ENCODE assay signal across 9 mouse cellular contexts in the genomic region with DNA sequence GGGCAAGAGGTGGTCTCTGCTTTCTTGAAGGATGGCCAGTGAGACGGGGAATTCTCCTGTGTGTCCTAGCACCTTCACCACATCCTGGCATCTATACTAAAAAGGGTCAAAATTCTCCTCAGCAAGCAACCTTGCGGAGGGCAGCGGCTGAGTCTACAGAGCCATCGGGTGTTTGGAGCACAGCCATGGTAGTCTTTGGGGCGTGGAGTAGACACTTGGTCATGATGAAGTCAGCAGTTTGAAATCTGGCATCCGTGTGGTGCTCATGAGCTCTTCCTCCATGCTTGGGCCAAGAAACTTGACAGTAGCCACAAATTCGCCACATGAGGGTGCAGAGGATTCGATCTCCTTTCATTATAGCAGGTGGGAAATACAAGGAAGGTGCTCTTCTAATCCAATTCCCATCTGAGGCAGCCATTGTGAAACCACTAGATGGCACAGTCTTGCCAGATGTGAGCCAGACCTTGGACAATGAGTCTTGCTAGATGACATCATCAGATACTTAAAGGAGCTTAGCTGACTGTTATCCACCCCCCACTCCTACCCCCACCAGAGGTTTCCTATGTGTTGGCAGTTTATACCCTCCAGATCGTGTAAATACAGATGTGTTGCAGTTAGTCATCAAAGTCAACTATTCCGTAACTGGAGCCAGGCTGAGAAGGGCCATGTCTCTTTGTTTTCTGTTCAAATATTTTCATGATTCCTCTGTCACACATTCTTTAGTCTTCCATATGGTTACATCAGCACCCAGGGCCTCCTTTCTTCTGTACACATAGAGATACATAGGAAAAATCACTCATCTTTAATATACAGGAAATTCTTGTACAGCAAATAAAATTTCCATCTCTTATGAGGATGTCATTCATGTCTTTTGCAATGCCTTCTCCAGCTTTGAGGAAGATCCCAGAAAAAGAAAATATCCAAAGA. TPM values are rescaled to one million over a fixed set of nuclear protein-coding genes. Genes with fewer than 3 reads are reported as not detected.
DNase-seq lines count a peak whose midpoint lies in the region; ATAC-seq and TF ChIP-seq lines count a peak whose summit lies in the region.
"Had no signal": no experiment of that assay in that cellular context is flagged by ENCODE, and none has a peak within 500 bp of the region (broad histone marks: within the 10 kb centered on the region; RNA-seq: fewer than 3 reads in every experiment).

No protein-coding gene starts in this region.

- no peaks in the 10 kb centered on the region for H3K9me3 ChIP-seq in forebrain, embryonic 10.5 days
- no peaks in the 10 kb centered on the region for H3K9me3 ChIP-seq in forebrain, embryonic 15.5 days
- no peaks in the 10 kb centered on the region for H3K9me3 ChIP-seq in intestine, embryonic 16.5 days (ENCODE audit: control insufficient read depth, low read length)
- H3K9me3 ChIP-seq in midbrain, postnatal 0 days (ENCODE audit: low read length): no peaks in the 10 kb centered on the region

- WGBS in forebrain, embryonic 10.5 days: 73% methylated on average over 10 of the region's 10 CpGs
- WGBS in forebrain, embryonic 15.5 days: 69% methylated on average over 10 of the region's 10 CpGs
- 59% methylated on average over 10 of the region's 10 CpGs for WGBS in intestine, embryonic 16.5 days
- 64% methylated on average over 10 of the region's 10 CpGs for WGBS in midbrain, postnatal 0 days

- H3K36me3 ChIP-seq in forebrain, embryonic 10.5 days (replicated peaks): no peaks in the 10 kb centered on the region
- H3K36me3 ChIP-seq in forebrain, embryonic 15.5 days: no peaks in the 10 kb centered on the region
- no peaks in the 10 kb centered on the region for H3K36me3 ChIP-seq in intestine, embryonic 16.5 days (ENCODE audit: control insufficient read depth, insufficient read depth, low read length)
- H3K36me3 ChIP-seq in midbrain, postnatal 0 days (ENCODE audit: insufficient read depth, low read length): no peaks in the 10 kb centered on the region

- intact Hi-C loops in left cerebral cortex, postnatal 14 days (cut with DNase I): loop anchor here (1.0 to 2.0 kb wide), 2 partner anchors 168 to 371 kb away; partner anchors contain the start of gene Plekhg1

- DNase-seq in forebrain, embryonic 10.5 days (ENCODE audit: extremely low spot score, low spot score): peak; percentile 44
- peak; percentile 9 for DNase-seq in adrenal gland, postnatal 25 days
- DNase-seq in frontal cortex, adult 2 months (ENCODE audit: extremely low spot score in 1 of 2, low spot score in 1 of 2): peak; percentile 10 to 64
- peak; percentile 23 to 58 for DNase-seq in left cerebral cortex, postnatal 14 days (ENCODE audit: low spot score in 2 of 2)
- DNase-seq in midbrain, postnatal 0 days (ENCODE audit: low spot score): peak; percentile 77

- no peak overlapping the region for H3K4me2 ChIP-seq in forebrain, embryonic 15.5 days (replicated peaks)
- no peak overlapping the region for H3K4me2 ChIP-seq in intestine, embryonic 16.5 days (ENCODE audit: low read depth, low read length)
- no peak overlapping the region for H3K4me2 ChIP-seq in midbrain, postnatal 0 days (ENCODE audit: low read depth, low read length, poor library complexity, severe bottlenecking)

- H3K9ac ChIP-seq in forebrain, embryonic 15.5 days (replicated peaks): no peak overlapping the region
- H3K9ac ChIP-seq in intestine, embryonic 16.5 days (ENCODE audit: low read depth, low read length): no peak overlapping the region
- no peak overlapping the region for H3K9ac ChIP-seq in midbrain, postnatal 0 days (replicated peaks; ENCODE audit: low read length, poor library complexity, severe bottlenecking)

- H3K4me3 ChIP-seq in forebrain, embryonic 10.5 days: no peak overlapping the region
- H3K4me3 ChIP-seq in forebrain, embryonic 15.5 days: no peak overlapping the region
- H3K4me3 ChIP-seq in intestine, embryonic 16.5 days (ENCODE audit: low read length): no peak overlapping the region
- no peak overlapping the region for H3K4me3 ChIP-seq in midbrain, postnatal 0 days (ENCODE audit: low read depth, low read length)

- H3K27me3 ChIP-seq in forebrain, embryonic 10.5 days (ENCODE audit: poor library complexity, severe bottlenecking): no peaks in the 10 kb centered on the region
- no peaks in the 10 kb centered on the region for H3K27me3 ChIP-seq in forebrain, embryonic 15.5 days
- no peaks in the 10 kb centered on the region for H3K27me3 ChIP-seq in intestine, embryonic 16.5 days (replicated peaks; ENCODE audit: control insufficient read depth, insufficient read depth, low read length)
- H3K27me3 ChIP-seq in midbrain, postnatal 0 days (ENCODE audit: insufficient read depth, low read length): no peaks in the 10 kb centered on the region

- ATAC-seq in forebrain, embryonic 15.5 days (replicated peaks): no peak
- ATAC-seq in intestine, embryonic 16.5 days: peak; percentile 82
- ATAC-seq in midbrain, postnatal 0 days (ENCODE audit: low FRiP score): no peak
- no peak for ATAC-seq in cerebellum, adult (ENCODE audit: insufficient number of reproducible peaks, low FRiP score, low TSS enrichment)

- H3K4me1 ChIP-seq in forebrain, embryonic 10.5 days: peaks cover 4% of the 10 kb centered on the region; the same call in 1 of the 2 replicates
- H3K4me1 ChIP-seq in forebrain, embryonic 15.5 days: no peaks in the 10 kb centered on the region
- H3K4me1 ChIP-seq in intestine, embryonic 16.5 days (ENCODE audit: control insufficient read depth, insufficient read depth, low read length): peaks cover 3% of the 10 kb centered on the region; the same call in 1 of the 2 replicates
- no peaks in the 10 kb centered on the region for H3K4me1 ChIP-seq in midbrain, postnatal 0 days (ENCODE audit: insufficient read depth, low read length)

- TF ChIP-seq CTCF in midbrain, postnatal 0 days (IDR thresholded peaks at IDR 0.05): peak; percentile 71

- H3K27ac ChIP-seq in forebrain, embryonic 10.5 days: no peak overlapping the region
- no peak overlapping the region for H3K27ac ChIP-seq in forebrain, embryonic 15.5 days (replicated peaks)
- no peak overlapping the region for H3K27ac ChIP-seq in intestine, embryonic 16.5 days (ENCODE audit: low read length)
- no peak overlapping the region for H3K27ac ChIP-seq in midbrain, postnatal 0 days (ENCODE audit: low read depth, low read length)

RNA-seq across cellular contexts. Expression of gene Iyd, which starts 32.9 kb away (rescaled TPM):
- polyA plus RNA-seq in forebrain, embryonic 10.5 days (2016; fragmentation: Nextera tagmentation; extraction: Ambion mirVana): not detected in 2 replicates
- 0.46 and 0.51 TPM in 2 replicates for polyA plus RNA-seq in forebrain, embryonic 15.5 days (2015; fragmentation: Nextera tagmentation; extraction: Ambion mirVana)
- total RNA-seq in adrenal gland, postnatal 25 days (2021): 0.39 and 0.57 TPM in 2 replicates
- polyA plus RNA-seq in frontal cortex, adult 2 months (2012; rRNA removed): 0.36 and 0.44 TPM in 2 replicates
- polyA plus RNA-seq in intestine, embryonic 16.5 days (2015; fragmentation: Nextera tagmentation; extraction: Ambion mirVana): 7.5 and 7.6 TPM in 2 replicates
- 1 to 10 TPM; 1.1 to 1.2 TPM for total RNA-seq in left cerebral cortex, postnatal 14 days (2021)
- total RNA-seq in midbrain, postnatal 0 days (2014; rRNA removed): 0.16 and 0.85 TPM in 2 replicates
- 0.74 and 0.79 TPM in 2 replicates for polyA plus RNA-seq in midbrain, postnatal 0 days (2015; fragmentation: Nextera tagmentation; extraction: Ambion mirVana)
- polyA plus RNA-seq: C2C12 had no signal

Comparison
In these comparisons a context has a peak if more than half of its experiments do, and no peak if none do; other contexts are left out.
1. DNase-seq: peak in every context shown above with its lines; median percentile 77 in midbrain, postnatal 0 days; 44 in forebrain, embryonic 10.5 days; 40 in left cerebral cortex, postnatal 14 days; 37 in frontal cortex, adult 2 months; 9 in adrenal gland, postnatal 25 days.